Mouse (Mus musculus) ES-E14 (cell line): ENCODE measurements around the gene Ltbp1. TPM values are rescaled to one million over a fixed set of nuclear protein-coding genes. Genes with fewer than 3 reads are reported as not detected.

ENCODE experiments used
- DNase-seq: peaks from one replicate; pipeline ENCODE4 v3.0.0-alpha.2; 2013; ENCODE audit warnings: low read depth, low spot score
- H3K27ac ChIP-seq: 2 replicates; pipeline ENCODE4 v1.5.1; 2012; ENCODE audit warnings: low read depth, mild to moderate bottlenecking, low read length, moderate library complexity, mixed read lengths; ENCODE audit not compliant: poor library complexity, insufficient read depth, severe bottlenecking
- H3K36me3 ChIP-seq: 2 replicates; pipeline ENCODE4 v1.6.1; 2012; ENCODE audit warnings: mild to moderate bottlenecking, low read length, moderate library complexity, mixed read lengths; ENCODE audit not compliant: control insufficient read depth, poor library complexity, insufficient read depth, severe bottlenecking
- H3K4me1 ChIP-seq, 2 experiments: fragments of 150-350 bp in 1 of 2; sonication (generic) in 1 of 2; 2 replicates each; pipeline ENCODE4 v1.6.1; 2012; ENCODE audit warnings: low read length in 2 of 2, mild to moderate bottlenecking in 1 of 2, mixed read lengths in 1 of 2; ENCODE audit not compliant: control insufficient read depth in 2 of 2, insufficient read depth in 2 of 2, poor library complexity in 1 of 2
- H3K4me3 ChIP-seq, 2 experiments: fragments of 150-350 bp in 1 of 2; sonication (generic) in 1 of 2; 2 replicates each; pipeline ENCODE4 v1.5.1; 2012; ENCODE audit warnings: low read length in 2 of 2, low read depth in 1 of 2, mild to moderate bottlenecking in 1 of 2, mixed read lengths in 1 of 2; ENCODE audit not compliant: insufficient read depth in 1 of 2, poor library complexity in 1 of 2, severe bottlenecking in 1 of 2
- H3K9ac ChIP-seq: 2 replicates; pipeline ENCODE4 v1.6.1; 2012; ENCODE audit warnings: low read depth, mild to moderate bottlenecking, low read length, mixed read lengths; ENCODE audit not compliant: poor library complexity, insufficient read depth, severe bottlenecking
- H3K9me3 ChIP-seq: fragments of 150-350 bp; sonication (generic); 2 replicates; pipeline ENCODE4 v1.6.1; 2012; ENCODE audit warnings: low read depth, mild to moderate bottlenecking, low read length; ENCODE audit not compliant: control insufficient read depth, insufficient read depth
- CHD2 ChIP-seq: IDR thresholded peaks from 2 replicates; pipeline ENCODE4 v1.6.1; 2014; ENCODE audit warnings: mild to moderate bottlenecking, low read depth, low read length, inconsistent platforms
- HCFC1 ChIP-seq: IDR thresholded peaks from 2 replicates; pipeline ENCODE4 v1.6.1; 2012; ENCODE audit warnings: low read length, inconsistent platforms, borderline replicate concordance; ENCODE audit not compliant: insufficient read depth
- MAFK ChIP-seq: IDR thresholded peaks from 2 replicates; pipeline ENCODE4 v1.6.1; 2014; ENCODE audit warnings: mild to moderate bottlenecking, low read depth, low read length, inconsistent platforms; ENCODE audit not compliant: insufficient read depth
- ZC3H11A ChIP-seq: IDR thresholded peaks from 2 replicates; pipeline ENCODE4 v1.6.1; 2012; ENCODE audit warnings: low read depth, mild to moderate bottlenecking, inconsistent platforms, low read length, borderline replicate concordance
- ZNF384 ChIP-seq: IDR thresholded peaks from 2 replicates; pipeline ENCODE4 v1.6.1; 2012; ENCODE audit warnings: low read depth, low read length, inconsistent platforms
- in situ Hi-C, 2 experiments: fragments of 600-800 bp; cut with MboI; formaldehyde crosslinking; loops; one replicate each; pipeline ENCODE4 v1.15.1; 2025; ENCODE audit warnings: low sequenced_read_pairs in 2 of 2, inconsistent platforms in 1 of 2; ENCODE audit not compliant: unreplicated experiment in 2 of 2
- total RNA-seq: library from RNA; depleted of rRNA; stranded (reverse); fragments of 300-350 nt; gene quantifications from 2 replicates; pipeline ENCODE4 v1.2.3, GENCODE M21; 2012

Ltbp1 gene
- total RNA-seq, 1 experiment, result 25.2 TPM

GRCm38 (mm10) chr17:75345116-75345515, 339.7 kb downstream of the Ltbp1 start:
- Histone ChIP-seq H3K27ac (no peak overlapping the region), H3K36me3 (no peaks in the 10 kb centered on the region), H3K9ac (no peak overlapping the region), H3K4me1 (no peaks in the 10 kb centered on the region), H3K9me3 (no peaks in the 10 kb centered on the region), H3K4me3 (no peak overlapping the region)
- in situ Hi-C loops, result no loop called here
- TF ChIP-seq ZNF384 (no peak), CHD2 (no peak), ZC3H11A (no peak), HCFC1 (no peak), MAFK (no peak)
- DNase-seq, result no peak

- peak; percentile 4 for DNase-seq
- H3K9me3 ChIP-seq, result no peaks in the 10 kb centered on the region
- no peak overlapping the region for H3K9ac ChIP-seq
- no peaks in the 10 kb centered on the region for H3K4me1 ChIP-seq
- in situ Hi-C loops, result no loop called here
- H3K27ac ChIP-seq, result no peak overlapping the region
- no peaks in the 10 kb centered on the region for H3K36me3 ChIP-seq
- TF ChIP-seq CHD2, result no peak
- peak; percentile 30; the same call in 1 of the 2 replicates for TF ChIP-seq ZC3H11A
- no peak for TF ChIP-seq MAFK
- TF ChIP-seq HCFC1, result no peak
- no peak overlapping the region for H3K4me3 ChIP-seq
Observed at GRCm38 (mm10) chr17:75347414-75347813, 342.0 kb downstream of the Ltbp1 start.

DNA sequence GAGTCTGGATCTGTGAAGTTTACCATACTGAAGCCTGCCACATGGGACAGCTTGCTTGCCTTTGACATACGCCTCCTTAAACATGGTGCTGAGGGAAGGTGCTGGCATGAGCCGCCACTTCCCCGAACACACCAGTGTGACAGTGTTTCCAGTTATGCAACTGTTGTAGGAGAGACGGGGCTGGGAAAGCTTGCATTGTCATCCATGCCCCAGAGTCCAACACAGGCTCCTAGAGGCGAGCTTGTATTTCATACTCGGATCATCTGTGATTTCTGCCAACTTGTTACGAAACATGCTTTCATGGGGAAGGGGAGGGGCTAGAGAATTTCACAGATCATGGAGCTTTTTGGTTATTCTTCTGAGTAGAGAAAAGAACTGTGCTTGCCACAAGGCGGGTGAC, 343.7 kb downstream of the Ltbp1 start:
- Histone ChIP-seq H3K27ac (no peak overlapping the region), H3K9ac (no peak overlapping the region), H3K4me3 (no peak overlapping the region), H3K4me1 (no peaks in the 10 kb centered on the region), H3K36me3 (no peaks in the 10 kb centered on the region), H3K9me3 (no peaks in the 10 kb centered on the region)
- in situ Hi-C loops, result no loop called here
- no peak for DNase-seq
- TF ChIP-seq ZNF384, result no peak
- TF ChIP-seq CHD2, result no peak
- TF ChIP-seq ZC3H11A, result no peak
- TF ChIP-seq HCFC1, result no peak
- no peak for TF ChIP-seq MAFK

DNA sequence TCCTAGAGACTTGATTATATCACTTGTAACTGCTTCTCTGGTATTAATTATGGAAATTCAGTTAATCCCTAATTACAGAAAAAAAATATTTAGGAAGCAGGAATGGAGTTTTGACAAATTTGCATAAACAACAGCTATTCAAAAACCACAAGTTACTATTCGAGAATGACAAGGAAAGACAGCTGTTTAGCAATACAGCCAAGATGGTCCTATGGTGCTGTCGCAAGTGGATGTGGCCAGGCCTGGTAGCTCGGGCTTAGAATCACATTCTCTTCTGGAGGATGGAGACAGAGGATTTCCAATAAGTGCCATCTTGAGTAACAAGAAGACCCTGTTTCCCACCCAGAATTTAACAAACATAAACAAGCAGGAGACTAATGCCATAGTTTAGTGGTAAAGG, 344.2 kb downstream of the Ltbp1 start:
- Histone ChIP-seq H3K4me1 (no peaks in the 10 kb centered on the region), H3K36me3 (no peaks in the 10 kb centered on the region), H3K4me3 (no peak overlapping the region), H3K9ac (no peak overlapping the region), H3K9me3 (no peaks in the 10 kb centered on the region), H3K27ac (no peak overlapping the region)
- no peak for TF ChIP-seq ZC3H11A
- TF ChIP-seq HCFC1, result no peak
- no peak for TF ChIP-seq MAFK
- no peak for TF ChIP-seq CHD2
- TF ChIP-seq ZNF384, result no peak
- in situ Hi-C loops, result loop anchor here in 1 of 2 experiments (25.0 kb wide), 1 partner anchor 537 kb away; no protein-coding TSS in a partner anchor
- no peak for DNase-seq

GRCm38 (mm10) chr17:75353323-75353722, 348.0 kb downstream of the Ltbp1 start:
- no peak overlapping the region for H3K27ac ChIP-seq
- H3K4me1 ChIP-seq, result no peaks in the 10 kb centered on the region
- no peak for TF ChIP-seq MAFK
- TF ChIP-seq ZC3H11A, result no peak
- no peak for TF ChIP-seq CHD2
- no peak for TF ChIP-seq ZNF384
- no peaks in the 10 kb centered on the region for H3K36me3 ChIP-seq
- no peak for DNase-seq
- no peak overlapping the region for H3K4me3 ChIP-seq
- in situ Hi-C loops, result loop anchor here in 1 of 2 experiments (25.0 kb wide), 1 partner anchor 541 kb away; no protein-coding TSS in a partner anchor
- H3K9me3 ChIP-seq, result no peaks in the 10 kb centered on the region
- H3K9ac ChIP-seq, result no peak overlapping the region
